Mouse (Mus musculus) spleen, adult 2 months (tissue): ENCODE results near the gene Zcchc8. TPM values are rescaled to one million over a fixed set of nuclear protein-coding genes. Genes with fewer than 3 reads are reported as not detected.
"Not testable (repeated sequence)": the region's sequence is repeated elsewhere in the genome, so short reads cannot be mapped to it uniquely, and the experiment has no call there.

Experiments used
- DNase-seq, 2 experiments: peaks; one replicate each; pipeline versions ENCODE4 v3.0.0 to v3.0.0-alpha.2; 2012 to 2021; ENCODE audit warnings: low spot score in 2 of 2, low read depth in 1 of 2
- H3K27ac ChIP-seq: fragments of 200-500 bp; 2 replicates; pipeline ENCODE4 v1.5.1; 2012; ENCODE audit warnings: low read length, inconsistent platforms; ENCODE audit not compliant: insufficient read depth
- H3K27me3 ChIP-seq: fragments of 200-500 bp; 2 replicates; pipeline ENCODE4 v1.6.1; 2012; ENCODE audit warnings: mild to moderate bottlenecking, moderate library complexity, low read length, inconsistent platforms; ENCODE audit not compliant: control insufficient read depth, insufficient read depth
- H3K36me3 ChIP-seq: fragments of 200-500 bp; 2 replicates; pipeline ENCODE4 v1.6.1; 2012; ENCODE audit warnings: mild to moderate bottlenecking, low read length, inconsistent platforms; ENCODE audit not compliant: control insufficient read depth, insufficient read depth
- H3K4me1 ChIP-seq: fragments of 200-500 bp; 2 replicates; pipeline ENCODE4 v1.6.1; 2011; ENCODE audit warnings: inconsistent platforms; ENCODE audit not compliant: control insufficient read depth, insufficient read depth, insufficient read length
- H3K4me3 ChIP-seq: fragments of 200-500 bp; 2 replicates; pipeline ENCODE4 v1.5.1; 2011; ENCODE audit warnings: mild to moderate bottlenecking, inconsistent platforms; ENCODE audit not compliant: insufficient read depth, insufficient read length; ENCODE audit errors: extremely low read depth
- CTCF ChIP-seq: fragments of 200-500 bp; IDR thresholded peaks from 2 replicates; pipeline ENCODE4 v1.5.1; 2011; ENCODE audit warnings: mild to moderate bottlenecking, inconsistent platforms; ENCODE audit not compliant: insufficient read depth, insufficient read length, insufficient replicate concordance; ENCODE audit errors: extremely low read depth
- POLR2A ChIP-seq: fragments of 200-500 bp; IDR thresholded peaks from 2 replicates; pipeline ENCODE4 v1.6.1; 2011; ENCODE audit warnings: low read depth, low read length, inconsistent platforms
- WGBS: fragments of 180-500 bp; shearing (Covaris S2); methylation state at CpG from one replicate; pipeline ENCODE4 v1.1.7; 2018; 5-methylcytosine and 5-hydroxymethylcytosine counted together
- polyA plus RNA-seq: library from polyadenylated mRNA; depleted of rRNA; stranded (reverse); fragments of >200 nt; gene quantifications from 2 replicates; pipeline ENCODE4 v1.2.3, GENCODE M21; 2012; rRNA removed

Gene Zcchc8
- 18.8 and 24.4 TPM in 2 replicates for polyA plus RNA-seq

GRCm38 (mm10) chr5:123720328-123721311 lies at the start of gene Zcchc8:
TSS of gene Zcchc8 (minus strand) at chr5:123721100.
- WGBS, result under 1% methylated on average over 83 of the region's 83 CpGs
- TF ChIP-seq CTCF (no peak), POLR2A (peak; percentile 34)
- Histone ChIP-seq H3K27ac (peak within 1 kb of the TSS; percentile 85), H3K4me3 (peak within 1 kb of the TSS; percentile 80), H3K4me1 (no peaks in the 10 kb centered on the region), H3K27me3 (no peaks in the 10 kb centered on the region), H3K36me3 (peaks cover 9% of the 10 kb centered on the region)
- DNase-seq, result peak; percentile 86 to 90

- H3K27ac ChIP-seq, DNase-seq, H3K27me3 ChIP-seq, H3K36me3 ChIP-seq, H3K4me1 ChIP-seq, H3K4me3 ChIP-seq: not testable (repeated sequence)
- 94% methylated on average over 11 of the region's 11 CpGs for WGBS
Measured at GRCm38 (mm10) chr5:123766455-123766854, 45.6 kb upstream of the Zcchc8 start.

- Histone ChIP-seq H3K36me3 (no peaks in the 10 kb centered on the region), H3K4me1 (no peaks in the 10 kb centered on the region), H3K4me3 (no peak overlapping the region), H3K27ac (no peak overlapping the region), H3K27me3 (no peaks in the 10 kb centered on the region)
- WGBS, result 75% methylated on average over 11 of the region's 11 CpGs
- DNase-seq, result no peak
- TF ChIP-seq CTCF, result no peak
- no peak for TF ChIP-seq POLR2A
Measured at GRCm38 (mm10) chr5:123765506-123765905, 44.6 kb upstream of the Zcchc8 start.

GRCm38 (mm10) chr5:123749065-123750064 lies 28.5 kb upstream of the Zcchc8 start, which contains the start of the genes Rsrc2 and Kntc1:
TSS of gene Rsrc2 (minus strand) at chr5:123749414.
TSS of gene Kntc1 (plus strand) at chr5:123749716.
- peak; percentile 92 for TF ChIP-seq POLR2A
- TF ChIP-seq CTCF, result no peak
- peak; percentile 97 to 99 for DNase-seq
- Histone ChIP-seq H3K27ac (peak within 1 kb of the TSS; percentile 99), H3K27me3 (no peaks in the 10 kb centered on the region), H3K4me1 (no peaks in the 10 kb centered on the region; the same call in none of the 2 replicates), H3K4me3 (peak within 1 kb of the TSS; percentile 88), H3K36me3 (peaks cover 8% of the 10 kb centered on the region; the same call in 1 of the 2 replicates)
- under 1% methylated on average over 63 of the region's 63 CpGs for WGBS

- peak overlapping the region; percentile 99 for H3K27ac ChIP-seq
- no peak for TF ChIP-seq POLR2A
- TF ChIP-seq CTCF, result no peak
- H3K4me1 ChIP-seq, result no peaks in the 10 kb centered on the region; the same call in none of the 2 replicates
- peak overlapping the region; percentile 88 for H3K4me3 ChIP-seq
- H3K36me3 ChIP-seq, result peaks cover 16% of the 10 kb centered on the region
- H3K27me3 ChIP-seq, result no peaks in the 10 kb centered on the region
- WGBS, result 1% methylated on average over 18 of the region's 18 CpGs
- DNase-seq, result no peak
Measured at GRCm38 (mm10) chr5:123748339-123749064, 27.6 kb upstream of the Zcchc8 start.

GRCm38 (mm10) chr5:123747604-123748003 lies 26.7 kb upstream of the Zcchc8 start:
- no peaks in the 10 kb centered on the region for H3K27me3 ChIP-seq
- peak overlapping the region; percentile 27 for H3K4me3 ChIP-seq
- no peak overlapping the region for H3K27ac ChIP-seq

More at GRCm38 (mm10) chr5:123747604-123748003, 26.7 kb upstream of the Zcchc8 start:
- TF ChIP-seq POLR2A (no peak), CTCF (no peak)
- WGBS, result 20% methylated on average over 7 of the region's 7 CpGs
- Histone ChIP-seq H3K36me3 (peaks cover 21% of the 10 kb centered on the region), H3K4me1 (no peaks in the 10 kb centered on the region; the same call in none of the 2 replicates)
- no peak for DNase-seq
